Mouse (Mus musculus) hindbrain, embryonic 10.5 days (tissue): ENCODE results near the gene Olfr279. TPM values are rescaled to one million over a fixed set of nuclear protein-coding genes. Genes with fewer than 3 reads are reported as not detected.

Experiments used
- DNase-seq: peaks from one replicate; pipeline ENCODE4 v3.0.0-alpha.2; 2017; ENCODE audit warnings: low spot score
- H3K27ac ChIP-seq: fragments of 300-500 bp; sonication (generic); 2 replicates; pipeline ENCODE4 v1.5.1; 2016; ENCODE audit warnings: mild to moderate bottlenecking, moderate library complexity
- H3K27me3 ChIP-seq: fragments of 300-500 bp; sonication (generic); 2 replicates; pipeline ENCODE4 v1.6.1; 2016; ENCODE audit warnings: mild to moderate bottlenecking; ENCODE audit not compliant: poor library complexity, insufficient read depth, severe bottlenecking
- H3K36me3 ChIP-seq: fragments of 300-500 bp; sonication (generic); 2 replicates; pipeline ENCODE4 v1.6.1; 2016; ENCODE audit warnings: mild to moderate bottlenecking, moderate library complexity
- H3K4me1 ChIP-seq: fragments of 300-500 bp; sonication (generic); replicated peaks from 2 replicates; pipeline ENCODE4 v1.6.1; 2016; ENCODE audit warnings: mild to moderate bottlenecking
- H3K4me3 ChIP-seq: fragments of 300-500 bp; sonication (generic); 2 replicates; pipeline ENCODE4 v1.5.1; 2016; ENCODE audit warnings: mild to moderate bottlenecking, moderate library complexity
- H3K9me3 ChIP-seq: fragments of 300-500 bp; sonication (generic); 2 replicates; pipeline ENCODE4 v1.6.1; 2016; ENCODE audit warnings: mild to moderate bottlenecking, moderate library complexity
- WGBS: fragments of 180-500 bp; shearing (Covaris S2); methylation state at CpG from one replicate; pipeline ENCODE4 v1.1.7; 2016; 5-methylcytosine and 5-hydroxymethylcytosine counted together
- polyA plus RNA-seq: library from polyadenylated mRNA; unstranded; fragments of >200 nt; fragmentation: Nextera tagmentation; extraction: Ambion mirVana; gene quantifications from 2 replicates; pipeline ENCODE4 v1.2.1, GENCODE M21; 2016

Olfr279 gene
- not detected in 2 replicates for polyA plus RNA-seq

DNA sequence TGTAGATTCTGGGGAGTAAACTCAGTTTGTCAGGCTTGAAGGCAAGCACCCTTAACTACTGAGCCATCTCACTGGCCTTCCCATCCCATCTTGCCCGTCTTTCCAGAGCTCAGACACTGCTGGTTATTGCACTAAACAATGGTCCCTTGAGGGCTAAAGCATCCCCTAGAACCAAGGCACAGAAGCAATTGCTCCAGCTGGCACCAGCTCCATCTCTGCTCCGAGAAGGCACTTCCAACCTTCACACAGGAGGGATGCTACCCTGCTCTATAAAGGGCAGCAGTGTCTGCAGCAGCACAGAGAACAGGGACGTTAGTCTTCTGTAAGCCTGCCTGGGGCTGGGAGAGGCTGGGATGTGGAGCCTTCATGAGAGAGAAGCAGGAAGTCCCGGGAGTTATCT lies at the start of gene Olfr279:
Gene Olfr279 (plus strand): TSS at position 301 of the 400 bp plus-strand sequence.
- Histone ChIP-seq H3K9me3 (0 out of 2 replicates have a peak, but pooled peaks cover 2% of the 10 kb centered on the region), H3K27ac (no peak within 1 kb of the TSS), H3K27me3 (no peaks in the 10 kb centered on the region), H3K36me3 (no peaks in the 10 kb centered on the region), H3K4me1 (no peaks in the 10 kb centered on the region), H3K4me3 (no peak within 1 kb of the TSS)
- 67% methylated on average over 4 of the region's 4 CpGs for WGBS
- no peak for DNase-seq

DNA sequence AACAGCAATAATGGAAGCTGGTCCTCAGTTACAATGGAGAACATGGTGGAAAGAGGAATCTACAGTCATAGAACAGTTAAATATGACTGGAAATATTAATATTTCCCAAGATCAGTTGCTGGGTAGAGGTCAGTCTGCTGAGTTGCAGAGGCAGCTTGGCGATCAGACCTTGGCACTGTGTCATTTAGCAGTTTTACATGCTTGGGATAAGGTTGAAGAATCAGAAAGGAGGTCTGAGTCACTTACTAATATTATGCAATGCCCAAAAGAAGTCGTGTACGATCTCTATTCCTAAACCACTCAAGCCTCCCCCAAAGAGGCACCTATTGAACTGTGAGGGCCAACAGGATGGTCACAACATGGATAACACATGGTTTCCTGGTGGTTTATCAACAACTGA lies 47.6 kb upstream of the Olfr279 start:
- H3K27ac ChIP-seq, result no peak overlapping the region
- H3K27me3 ChIP-seq, result no peaks in the 10 kb centered on the region
- no peak overlapping the region for H3K4me3 ChIP-seq
- WGBS, result 86% methylated on average over 3 of the region's 3 CpGs
- no peaks in the 10 kb centered on the region for H3K9me3 ChIP-seq
- DNase-seq, result no peak
- H3K4me1 ChIP-seq, result no peaks in the 10 kb centered on the region
- no peaks in the 10 kb centered on the region for H3K36me3 ChIP-seq

DNA sequence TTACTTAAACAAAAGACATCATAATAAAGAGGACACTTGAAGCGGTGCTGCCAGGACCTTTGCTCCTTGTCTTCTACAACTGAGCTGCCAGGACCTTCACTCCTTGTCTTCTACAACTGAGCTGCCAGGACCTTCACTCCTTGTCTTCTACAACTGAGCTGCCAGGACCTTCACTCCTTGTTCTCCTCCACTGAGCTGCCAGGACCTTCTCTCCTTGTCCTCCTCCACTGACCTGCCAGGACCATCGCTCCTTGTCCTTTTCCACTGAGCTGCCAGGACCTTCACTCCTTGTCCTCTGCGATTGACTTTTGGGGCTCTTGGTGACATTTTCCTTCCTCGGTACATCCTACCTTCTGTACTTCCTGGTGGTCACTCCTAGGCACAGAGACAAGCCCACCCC lies 43.7 kb upstream of the Olfr279 start:
- Histone ChIP-seq H3K27ac (no peak overlapping the region), H3K27me3 (no peaks in the 10 kb centered on the region), H3K4me1 (no peaks in the 10 kb centered on the region), H3K9me3 (no peaks in the 10 kb centered on the region), H3K36me3 (no peaks in the 10 kb centered on the region), H3K4me3 (no peak overlapping the region)
- DNase-seq, result peak; percentile 12
- WGBS, result 62% methylated on average over 4 of the region's 4 CpGs

DNA sequence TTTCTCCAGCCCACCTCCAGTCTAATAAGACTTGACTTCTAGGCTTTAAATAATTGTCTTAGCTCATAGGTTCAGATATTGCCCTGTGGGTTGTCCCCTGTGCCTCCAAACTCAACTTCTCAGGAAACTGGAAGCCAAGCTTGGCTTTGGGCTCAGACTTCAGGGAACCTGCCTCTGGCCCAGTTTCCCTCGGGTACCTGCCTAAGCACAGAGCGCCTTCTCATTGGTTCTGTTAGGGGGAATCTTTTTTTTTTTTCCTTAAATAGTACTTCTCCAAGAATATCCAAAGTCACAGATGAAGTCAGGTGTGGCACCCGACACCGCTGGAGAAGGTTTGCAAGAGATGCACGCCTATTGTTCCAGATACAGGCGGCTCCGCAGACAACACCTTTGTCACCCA lies 39.9 kb upstream of the Olfr279 start, which contains the start of gene Olfr281:
Gene Olfr281 (plus strand): TSS at position 301 of the 400 bp plus-strand sequence.
- Histone ChIP-seq H3K36me3 (no peaks in the 10 kb centered on the region), H3K4me1 (no peaks in the 10 kb centered on the region), H3K27me3 (no peaks in the 10 kb centered on the region), H3K27ac (no peak within 1 kb of the TSS), H3K9me3 (no peaks in the 10 kb centered on the region), H3K4me3 (no peak within 1 kb of the TSS)
- 90% methylated on average over 7 of the region's 7 CpGs for WGBS
- no peak for DNase-seq

DNA sequence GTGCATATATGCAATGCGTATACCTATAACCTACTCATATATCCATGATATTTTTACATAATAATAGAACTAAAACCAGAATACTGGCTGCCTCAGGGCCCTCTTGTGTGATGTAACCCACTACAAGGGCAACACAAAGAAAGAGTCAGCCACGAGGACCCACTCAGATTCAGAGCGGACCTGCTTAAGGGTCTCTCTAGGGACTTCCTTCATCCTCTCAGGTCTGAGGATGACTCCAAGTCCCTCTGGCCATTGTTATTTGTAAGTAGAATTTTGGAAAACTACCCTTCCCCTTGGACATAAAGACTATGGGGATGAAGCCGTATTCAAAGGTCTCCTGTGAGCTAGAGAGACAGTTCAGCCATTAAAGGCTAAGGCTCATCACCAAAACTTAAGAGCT lies 22.6 kb upstream of the Olfr279 start, which contains the start of gene OR5BS1P:
Gene OR5BS1P (plus strand): TSS at position 301 of the 400 bp plus-strand sequence.
- Histone ChIP-seq H3K36me3 (no peaks in the 10 kb centered on the region), H3K4me1 (no peaks in the 10 kb centered on the region), H3K4me3 (no peak within 1 kb of the TSS), H3K27me3 (no peaks in the 10 kb centered on the region), H3K27ac (no peak within 1 kb of the TSS), H3K9me3 (no peaks in the 10 kb centered on the region)
- DNase-seq, result no peak
- 93% methylated on average over 4 of the region's 4 CpGs for WGBS

DNA sequence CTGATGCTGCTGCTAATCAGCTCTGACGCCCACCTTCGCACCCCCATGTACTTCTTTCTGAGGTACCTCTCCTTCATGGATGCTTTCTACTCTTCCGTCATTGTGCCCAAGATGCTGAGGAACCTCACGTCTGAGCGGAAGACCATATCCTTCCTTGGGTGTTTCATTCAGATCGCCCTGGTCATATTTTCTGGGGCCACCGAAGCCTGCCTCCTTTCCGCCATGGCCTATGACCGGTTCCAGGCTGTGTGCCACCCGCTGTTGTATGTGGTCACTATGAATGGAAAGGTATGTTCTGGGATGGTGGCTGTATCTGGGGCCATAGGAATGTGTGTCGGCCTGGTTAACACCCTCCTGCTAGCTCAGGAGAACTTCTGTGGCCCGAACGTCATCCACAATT lies 20.7 kb upstream of the Olfr279 start:
- DNase-seq, result no peak
- H3K4me1 ChIP-seq, result no peaks in the 10 kb centered on the region
- no peaks in the 10 kb centered on the region for H3K27me3 ChIP-seq
- no peaks in the 10 kb centered on the region for H3K9me3 ChIP-seq
- H3K4me3 ChIP-seq, result no peak overlapping the region
- H3K27ac ChIP-seq, result no peak overlapping the region
- H3K36me3 ChIP-seq, result no peaks in the 10 kb centered on the region
- whole genome bisulfite sequencing, result 92% methylated on average over 13 of the region's 13 CpGs

DNA sequence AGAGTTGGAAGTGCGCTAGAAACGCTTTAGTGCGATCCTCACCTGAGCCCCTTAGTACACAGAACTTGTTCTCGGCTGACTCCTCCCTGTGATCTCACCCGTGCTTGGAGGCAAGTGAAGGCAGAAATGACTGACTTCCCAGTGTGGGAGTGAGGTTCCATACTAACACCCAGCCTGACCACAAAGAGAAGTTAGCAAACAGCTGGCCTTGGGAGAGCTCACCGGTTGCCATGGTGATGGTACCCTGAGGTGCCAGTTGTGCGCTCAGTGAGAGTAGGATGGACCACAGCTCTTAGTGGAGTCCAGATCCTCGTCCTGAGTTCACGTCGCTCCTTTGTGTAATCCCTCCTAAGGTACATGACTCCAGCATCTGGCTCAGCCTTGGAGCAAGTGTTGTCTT lies 17.2 kb upstream of the Olfr279 start:
- Histone ChIP-seq H3K9me3 (no peaks in the 10 kb centered on the region), H3K4me3 (no peak overlapping the region), H3K4me1 (no peaks in the 10 kb centered on the region), H3K27ac (no peak overlapping the region), H3K36me3 (no peaks in the 10 kb centered on the region), H3K27me3 (no peaks in the 10 kb centered on the region)
- DNase-seq, result no peak
- WGBS, result 80% methylated on average over 10 of the region's 10 CpGs

DNA sequence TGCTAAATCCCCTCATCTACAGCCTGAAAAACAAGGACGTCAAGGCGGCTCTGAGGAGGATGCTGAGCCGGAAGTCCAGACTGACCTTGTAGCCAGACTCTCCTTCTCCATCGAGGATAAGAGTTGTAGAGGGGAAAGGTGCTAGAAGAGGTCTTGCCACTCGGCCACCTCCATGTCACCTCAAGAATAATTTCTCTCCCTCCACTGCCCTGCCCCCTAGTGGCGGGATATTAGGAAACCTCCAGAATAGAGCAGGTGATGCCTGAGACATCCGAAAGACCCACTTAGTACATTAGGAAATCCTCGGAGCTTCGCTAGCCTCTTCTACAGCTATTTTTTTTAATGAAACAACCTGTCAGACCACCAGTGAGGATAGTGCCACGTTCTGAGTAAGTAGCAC lies 16.8 kb upstream of the Olfr279 start:
- Histone ChIP-seq H3K4me1 (no peaks in the 10 kb centered on the region), H3K27ac (no peak overlapping the region), H3K36me3 (no peaks in the 10 kb centered on the region), H3K9me3 (no peaks in the 10 kb centered on the region), H3K4me3 (no peak overlapping the region), H3K27me3 (no peaks in the 10 kb centered on the region)
- 56% methylated on average over 10 of the region's 10 CpGs for WGBS
- peak; percentile 27 for DNase-seq

DNA sequence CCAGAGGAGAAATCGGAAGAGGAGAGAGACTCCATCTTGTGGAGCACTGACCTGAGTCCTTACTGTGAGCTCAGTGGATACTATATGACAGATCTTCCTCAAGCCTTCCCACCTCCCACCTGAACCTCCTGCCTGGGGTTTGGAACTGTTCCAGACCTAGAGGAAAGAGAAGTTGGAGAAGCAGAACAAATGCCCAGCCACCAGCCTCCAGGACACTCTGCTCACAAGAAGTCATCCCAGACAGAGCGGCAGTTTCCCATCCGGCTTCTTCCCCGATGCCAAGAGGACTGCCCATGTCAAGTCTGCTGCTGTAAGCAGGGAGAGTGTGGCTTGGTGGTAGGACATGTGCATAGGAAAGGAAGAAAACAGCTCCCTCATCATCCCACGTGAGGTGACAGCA lies 15.9 kb upstream of the Olfr279 start:
- Histone ChIP-seq H3K4me1 (no peaks in the 10 kb centered on the region), H3K36me3 (no peaks in the 10 kb centered on the region), H3K9me3 (no peaks in the 10 kb centered on the region), H3K4me3 (no peak overlapping the region), H3K27me3 (no peaks in the 10 kb centered on the region), H3K27ac (no peak overlapping the region)
- DNase-seq, result no peak
- 81% methylated on average over 5 of the region's 5 CpGs for WGBS

DNA sequence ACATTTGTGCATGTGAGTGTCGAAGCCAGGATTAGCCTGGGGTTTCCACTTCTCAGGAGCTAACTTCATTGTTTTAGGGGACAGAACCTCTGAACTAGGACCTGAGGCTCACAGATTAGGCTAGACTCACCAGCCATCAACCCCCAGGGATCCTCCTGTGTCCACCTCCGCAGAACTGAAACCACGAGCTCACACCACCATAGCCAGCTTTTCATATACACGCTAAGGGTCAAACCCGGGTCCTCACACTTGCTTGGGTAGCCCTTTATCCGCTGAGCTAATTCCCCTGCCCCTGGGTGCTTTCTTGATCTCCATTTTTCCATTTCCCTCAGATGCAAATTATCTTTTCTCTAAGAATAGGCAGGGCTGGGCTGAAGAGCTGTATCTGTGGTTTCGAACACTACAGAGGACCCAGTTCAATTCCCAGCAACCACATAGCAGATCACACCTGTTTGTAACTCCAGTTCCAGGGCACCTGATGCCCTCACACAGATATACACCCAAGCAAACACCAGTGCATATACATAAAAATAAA lies 12.6 kb upstream of the Olfr279 start:
- no peaks in the 10 kb centered on the region for H3K9me3 ChIP-seq
- H3K27ac ChIP-seq, result no peak overlapping the region
- H3K4me3 ChIP-seq, result no peak overlapping the region
- H3K27me3 ChIP-seq, result no peaks in the 10 kb centered on the region
- H3K4me1 ChIP-seq, result no peaks in the 10 kb centered on the region
- WGBS, result 78% methylated on average over 7 of the region's 7 CpGs
- DNase-seq, result no peak
- no peaks in the 10 kb centered on the region for H3K36me3 ChIP-seq

DNA sequence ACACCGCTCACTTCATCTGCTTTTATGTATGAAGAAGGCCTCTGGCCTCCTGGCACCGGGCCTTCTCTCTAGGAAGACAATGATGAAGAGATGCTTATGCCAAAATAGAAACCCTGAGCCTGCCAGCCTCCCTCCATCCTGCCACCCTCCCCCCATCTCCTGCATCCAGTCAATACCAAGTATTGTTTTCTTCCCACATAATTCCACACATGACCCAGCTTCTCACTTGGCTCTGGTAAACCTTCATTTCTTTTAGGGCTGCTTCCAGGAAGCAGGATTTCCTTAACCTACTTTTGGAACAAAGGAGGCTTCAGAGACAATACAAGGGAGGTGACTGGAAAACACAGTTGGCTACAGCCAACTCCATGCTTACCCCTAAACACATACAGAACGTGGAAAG lies 9.5 kb upstream of the Olfr279 start, which contains the start of gene Lalba:
Gene Lalba (minus strand): TSS at position 21 of the 400 bp plus-strand sequence.
- no peaks in the 10 kb centered on the region for H3K4me1 ChIP-seq
- 63% methylated on average over 3 of the region's 3 CpGs for WGBS
- no peak within 1 kb of the TSS for H3K4me3 ChIP-seq
- H3K27me3 ChIP-seq, result no peaks in the 10 kb centered on the region
- no peaks in the 10 kb centered on the region for H3K36me3 ChIP-seq
- DNase-seq, result no peak
- no peaks in the 10 kb centered on the region for H3K9me3 ChIP-seq
- no peak within 1 kb of the TSS for H3K27ac ChIP-seq

DNA sequence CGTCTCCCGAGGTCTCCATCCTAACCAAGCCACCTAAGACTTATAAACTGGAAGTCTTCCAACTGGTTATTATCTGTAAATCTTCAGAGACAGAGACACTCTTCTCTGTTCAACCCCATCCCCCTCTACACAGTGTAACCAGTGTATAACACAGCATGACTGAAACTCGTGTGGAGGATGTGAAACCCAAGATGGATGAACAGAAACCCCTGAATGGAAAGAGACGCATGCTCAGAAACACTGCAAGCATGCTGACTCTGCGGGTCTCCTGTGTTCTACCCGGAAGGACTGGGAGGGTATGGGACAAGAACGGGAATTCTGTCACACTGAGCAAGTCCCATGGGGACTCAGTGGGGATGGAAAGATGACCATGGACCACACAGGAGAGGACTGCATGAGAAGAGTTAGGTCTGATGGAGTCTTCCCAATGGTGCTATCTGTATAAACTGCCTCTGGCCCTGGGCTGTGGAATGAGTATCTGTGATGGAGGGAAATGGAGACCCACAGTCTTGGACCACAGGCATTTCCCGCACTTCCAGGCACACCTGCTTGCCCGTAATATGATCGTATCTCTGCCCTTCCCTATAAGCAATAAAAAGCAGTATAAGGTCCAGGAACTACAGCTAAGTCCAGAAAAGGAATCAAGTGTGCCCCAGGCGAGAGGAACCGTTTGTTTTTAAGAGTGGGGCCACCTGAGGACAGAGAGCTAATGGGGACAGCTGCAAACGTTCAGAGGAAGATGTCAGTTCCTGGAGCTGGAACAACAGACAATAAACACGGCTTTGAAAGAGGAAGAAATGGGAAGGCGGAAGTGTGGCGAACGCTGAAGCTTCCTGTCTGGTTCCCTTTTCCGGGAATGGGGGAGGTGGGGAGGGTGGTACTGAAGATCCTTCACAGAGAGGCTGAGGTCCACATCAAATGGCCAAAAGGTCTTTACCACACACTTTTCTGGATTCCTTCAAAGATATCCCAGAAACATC lies 8.0 kb upstream of the Olfr279 start:
- Histone ChIP-seq H3K9me3 (0 out of 2 replicates have a peak, but pooled peaks cover 2% of the 10 kb centered on the region), H3K4me3 (no peak overlapping the region), H3K27me3 (no peaks in the 10 kb centered on the region), H3K27ac (no peak overlapping the region), H3K4me1 (no peaks in the 10 kb centered on the region), H3K36me3 (no peaks in the 10 kb centered on the region)
- no peak for DNase-seq
- WGBS, result 77% methylated on average over 18 of the region's 18 CpGs

DNA sequence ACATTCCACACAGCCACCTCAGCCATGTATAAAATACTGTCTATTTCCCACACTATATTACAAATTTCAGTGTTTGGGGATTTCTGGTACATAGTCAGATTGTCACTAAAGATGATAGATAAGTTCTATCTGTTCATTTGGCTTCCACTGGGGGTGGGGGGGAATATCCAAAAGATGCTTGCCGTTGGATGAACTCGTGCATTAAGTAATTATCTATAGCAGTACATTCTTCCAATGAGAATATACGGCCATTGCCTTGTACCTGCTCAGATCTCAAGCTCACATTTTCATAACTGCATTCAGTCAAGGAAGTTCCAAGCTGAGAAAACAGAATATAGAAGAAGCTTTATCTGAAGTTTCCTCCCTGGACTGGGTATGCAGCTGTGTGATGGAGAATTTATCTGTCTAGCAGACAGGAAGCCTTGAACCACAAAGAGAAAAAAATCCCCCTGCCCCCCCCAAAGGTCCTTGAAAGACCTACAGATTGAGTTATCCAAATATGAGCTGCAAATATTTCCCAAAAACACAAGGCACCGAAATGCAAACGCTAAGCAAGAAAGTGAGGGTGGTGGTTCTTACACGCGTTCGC lies 5.7 kb upstream of the Olfr279 start:
- 96% methylated on average over 8 of the region's 8 CpGs for WGBS
- Histone ChIP-seq H3K4me1 (no peaks in the 10 kb centered on the region), H3K27me3 (no peaks in the 10 kb centered on the region), H3K36me3 (no peaks in the 10 kb centered on the region), H3K4me3 (no peak overlapping the region), H3K9me3 (0 out of 2 replicates have a peak, but pooled peaks cover 2% of the 10 kb centered on the region), H3K27ac (no peak overlapping the region)
- no peak for DNase-seq
